ENCODE assay signal across 25 mouse cellular contexts in the genomic region with DNA sequence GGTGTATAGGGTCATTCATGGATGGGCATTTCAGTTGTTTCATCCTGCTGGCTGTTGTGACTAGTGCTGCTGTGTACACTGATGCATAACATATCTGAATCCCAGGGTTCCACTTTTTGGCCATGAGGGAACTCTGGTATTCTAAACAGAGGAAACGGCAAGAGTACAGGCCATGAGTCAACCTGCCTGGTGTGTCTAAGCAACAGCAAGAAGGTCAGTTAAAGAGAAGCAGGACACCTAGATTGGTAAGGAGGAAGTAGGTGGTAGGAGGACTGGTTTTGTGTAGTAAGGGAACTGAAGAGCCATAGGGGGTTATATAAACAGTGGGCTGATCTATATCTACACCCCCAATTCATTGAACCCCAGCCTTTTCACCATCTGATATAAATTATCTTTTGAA. TPM values are rescaled to one million over a fixed set of nuclear protein-coding genes. Genes with fewer than 3 reads are reported as not detected.
DNase-seq lines count a peak whose midpoint lies in the region; ATAC-seq and TF ChIP-seq lines count a peak whose summit lies in the region.
"Had no signal": no experiment of that assay in that cellular context is flagged by ENCODE, and none has a peak within 500 bp of the region (broad histone marks: within the 10 kb centered on the region; RNA-seq: fewer than 3 reads in every experiment).

No protein-coding gene starts in this region.

- TF ChIP-seq RAD21 in MEL (IDR thresholded peaks at IDR 0.05; ENCODE audit: low read depth, low read length) = no peak

- H3K9me3 ChIP-seq in MEL (replicated peaks; ENCODE audit: insufficient read depth, low read length) = no peaks in the 10 kb centered on the region
- H3K9me3 ChIP-seq: embryonic facial prominence, embryonic 12.5 days; embryonic facial prominence, embryonic 15.5 days; forebrain, embryonic 15.5 days; heart, embryonic 12.5 days; heart, embryonic 15.5 days; hindbrain, embryonic 13.5 days; intestine, embryonic 15.5 days had no signal

- H3K4me1 ChIP-seq in MEL (ENCODE audit: control insufficient read depth in 1 of 2, insufficient read depth in 2 of 2, low read length in 2 of 2) = peaks cover 16 to 17% of the 10 kb centered on the region in 2 experiments
- H3K4me1 ChIP-seq: embryonic facial prominence, embryonic 12.5 days; hindbrain, embryonic 13.5 days; intestine, embryonic 15.5 days had no signal

- TF ChIP-seq EP300 in MEL (IDR thresholded peaks at IDR 0.05; ENCODE audit: low read depth in 1 of 2, low read length in 2 of 2) = no peak

- no peak overlapping the region for H3K4me3 ChIP-seq in MEL (ENCODE audit: control insufficient read depth in 1 of 2, insufficient read depth in 1 of 2, low read depth in 2 of 2, low read length in 2 of 2)
- H3K4me3 ChIP-seq: embryonic facial prominence, embryonic 12.5 days; embryonic facial prominence, embryonic 15.5 days; forebrain, embryonic 15.5 days; heart, embryonic 12.5 days; heart, embryonic 15.5 days; hindbrain, embryonic 13.5 days; intestine, embryonic 15.5 days had no signal

- no peaks in the 10 kb centered on the region for H3K79me2 ChIP-seq in MEL (ENCODE audit: control insufficient read depth, insufficient read depth, low read length, poor library complexity)

- no peak overlapping the region for H3K9ac ChIP-seq in MEL (ENCODE audit: control insufficient read depth, low read depth, low read length, poor library complexity, severe bottlenecking)
- H3K9ac ChIP-seq: embryonic facial prominence, embryonic 12.5 days; embryonic facial prominence, embryonic 15.5 days; forebrain, embryonic 15.5 days; heart, embryonic 12.5 days; heart, embryonic 15.5 days; hindbrain, embryonic 13.5 days; intestine, embryonic 15.5 days had no signal

- no peaks in the 10 kb centered on the region for H3K27me3 ChIP-seq in MEL (ENCODE audit: control insufficient read depth in 1 of 2, insufficient read depth in 2 of 2, low read length in 2 of 2)
- H3K27me3 ChIP-seq: embryonic facial prominence, embryonic 12.5 days; embryonic facial prominence, embryonic 15.5 days; forebrain, embryonic 15.5 days; heart, embryonic 12.5 days; heart, embryonic 15.5 days; hindbrain, embryonic 13.5 days; intestine, embryonic 15.5 days had no signal

- DNase-seq in A20 (ENCODE audit: low read depth, low spot score) (peak; percentile 31), MEL (ENCODE audit: low read depth, low spot score) (peak; percentile 37)
- no peak for DNase-seq in frontal cortex, postnatal 10 days (ENCODE audit: low spot score in 2 of 2)
- DNase-seq in natural killer cell, adult 2 months (ENCODE audit: low spot score in 2 of 2) = no peak
- DNase-seq: adrenal gland, adult 8-10 months; adrenal gland, postnatal 25 days; cerebellum, adult 18-20 months; cerebellum, adult 9-10 months; cerebellum, postnatal 14 days; gastrocnemius, postnatal 10 days; gastrocnemius, postnatal 36 days; heart, adult 18-20 months; heart, postnatal 10 days; kidney, adult 11 months had no signal

- no peak overlapping the region for H3K27ac ChIP-seq in MEL (ENCODE audit: control insufficient read depth, low read depth, low read length)
- H3K27ac ChIP-seq: embryonic facial prominence, embryonic 12.5 days; embryonic facial prominence, embryonic 15.5 days; forebrain, embryonic 15.5 days; heart, embryonic 15.5 days; hindbrain, embryonic 13.5 days; intestine, embryonic 15.5 days had no signal

- no peak for TF ChIP-seq POLR2A in MEL (IDR thresholded peaks at IDR 0.05; ENCODE audit: control insufficient read depth in 1 of 2, insufficient read depth in 1 of 2, low read depth in 1 of 2, low read length in 2 of 2, poor library complexity in 1 of 2)

- H3K36me3 ChIP-seq in MEL (ENCODE audit: control insufficient read depth in 1 of 2, insufficient read depth in 2 of 2, low read length in 2 of 2) = peaks cover 0 to 25% of the 10 kb centered on the region in 2 experiments; a peak in 3 of 4 replicates
- H3K36me3 ChIP-seq: embryonic facial prominence, embryonic 15.5 days; forebrain, embryonic 15.5 days; heart, embryonic 15.5 days had no signal

- TF ChIP-seq CTCF in MEL (IDR thresholded peaks at IDR 0.05 in 2 of 3, conservative IDR thresholded peaks at IDR 0.05 in 1 of 3; ENCODE audit: control insufficient read depth in 1 of 3, insufficient read depth in 1 of 3, low read depth in 2 of 3, low read length in 3 of 3, poor library complexity in 1 of 3, severe bottlenecking in 1 of 3) = no peak

- ATAC-seq in megakaryocyte progenitor cell, adult 5-6 weeks (replicated peaks; ENCODE audit: poor library complexity) = peak; percentile 44; the same call in 1 of the 2 replicates
- no peak for ATAC-seq in cerebellum, adult (ENCODE audit: insufficient number of reproducible peaks, low FRiP score, low TSS enrichment)
- ATAC-seq: activated CD4-positive, CD25-positive, alpha-beta regulatory T cell, adult 4 months; forebrain, embryonic 15.5 days; hindbrain, embryonic 16.5 days; intestine, embryonic 15.5 days had no signal

TF ChIP-seq in MEL, 35 proteins besides CTCF, POLR2A, EP300 and RAD21:
- TF ChIP-seq USF1 (IDR thresholded peaks at IDR 0.05; ENCODE audit: low read depth, low read length) = no peak
- no peak for TF ChIP-seq TAL1 (IDR thresholded peaks at IDR 0.05; ENCODE audit: low read length)
- TF ChIP-seq SMC3 (IDR thresholded peaks at IDR 0.05; ENCODE audit: low read depth, low read length) = no peak
- no peak for TF ChIP-seq MAZ (IDR thresholded peaks at IDR 0.05; ENCODE audit: low read depth, low read length)
- no peak for TF ChIP-seq NELFE (IDR thresholded peaks at IDR 0.05; ENCODE audit: low read depth, low read length)
- no peak for TF ChIP-seq HCFC1 (IDR thresholded peaks at IDR 0.05; ENCODE audit: low read depth, low read length)
- TF ChIP-seq MAX (IDR thresholded peaks at IDR 0.05; ENCODE audit: low read length) = no peak
- TF ChIP-seq GATA1 (IDR thresholded peaks at IDR 0.05; ENCODE audit: low read depth, low read length) = 0 out of 2 replicates have a peak, but pooled peaks have one; percentile 25
TF ChIP-seq in MEL: peak in this region for 1.

RNA-seq across cellular contexts. Expression of gene Scai, which starts 33.7 kb away (rescaled TPM):
- 1.8 and 4.6 TPM in 2 replicates for total RNA-seq in MEL (2012; rRNA removed)
- 1 to 10 TPM in 1 of 2 experiments, not detected in 1; 4.6 TPM for polyA plus RNA-seq in MEL (2012; ENCODE audit: insufficient read depth in 1 of 2, insufficient read length in 2 of 2, low read depth in 1 of 2, low replicate concordance in 2 of 2, missing spikeins in 1 of 2)
- total RNA-seq in megakaryocyte progenitor cell, adult 5-6 weeks (2015) = 7.4 and 10.6 TPM in 2 replicates
- 6.0 and 11.6 TPM in 2 replicates for total RNA-seq in megakaryocyte progenitor cell, adult 5-6 weeks (2017)

Comparison
In these comparisons a context has a peak if more than half of its experiments do, and no peak if none do; other contexts are left out.
1. DNase-seq: peak in A20 (single experiment) and MEL (single experiment); none in frontal cortex, postnatal 10 days (0 of 2) and natural killer cell, adult 2 months (0 of 2).